Mouse (Mus musculus): ENCODE measurements around the gene Calhm1. TPM values are rescaled to one million over a fixed set of nuclear protein-coding genes. Genes with fewer than 3 reads are reported as not detected.

The Calhm1 gene
- polyA plus RNA-seq, 1 experiment = not detected

DNA sequence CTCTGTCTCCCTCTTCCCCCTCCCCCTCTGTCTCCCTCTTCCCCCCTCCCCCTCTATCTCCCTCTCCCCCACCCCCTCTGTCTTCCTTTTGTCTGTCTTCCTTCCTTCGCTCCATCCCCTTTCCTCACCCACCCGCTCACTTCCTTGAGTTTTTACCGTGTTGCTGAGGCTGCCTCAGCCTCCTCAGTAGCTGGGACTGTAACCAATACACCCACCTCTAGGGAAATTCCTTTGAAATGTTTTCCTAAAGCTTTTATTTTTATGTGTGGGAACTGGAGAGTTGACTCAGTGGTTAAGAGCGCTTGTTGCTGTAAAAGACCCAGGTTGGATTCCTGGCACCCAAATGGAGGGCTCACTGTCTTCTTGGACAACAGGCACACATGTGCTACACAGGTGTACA lies 17.6 kb upstream of the Calhm1 start:
- no peak for TF ChIP-seq CTCF (IDR thresholded peaks at IDR 0.05; ENCODE audit: borderline replicate concordance, control insufficient read depth, extremely low read depth, insufficient read depth, low read length, poor library complexity)
- TF ChIP-seq POLR2A (IDR thresholded peaks at IDR 0.05; ENCODE audit: control insufficient read depth, extremely low read depth, insufficient read depth, low read length, poor library complexity) = no peak
- no peaks in the 10 kb centered on the region for H3K27me3 ChIP-seq (ENCODE audit: control insufficient read depth, insufficient read depth, low read length)
- DNase-seq = no peak
- no peak overlapping the region for H3K4me3 ChIP-seq (ENCODE audit: control insufficient read depth, insufficient read depth, low read length)
- no peak overlapping the region for H3K27ac ChIP-seq (ENCODE audit: control insufficient read depth, insufficient read depth, low read length)
- H3K36me3 ChIP-seq (ENCODE audit: control insufficient read depth, insufficient read depth, low read length) = no peaks in the 10 kb centered on the region
- H3K4me1 ChIP-seq (replicated peaks; ENCODE audit: control insufficient read depth, insufficient read depth, low read length) = no peaks in the 10 kb centered on the region
- 81% methylated on average over 4 of the region's 4 CpGs for WGBS

DNA sequence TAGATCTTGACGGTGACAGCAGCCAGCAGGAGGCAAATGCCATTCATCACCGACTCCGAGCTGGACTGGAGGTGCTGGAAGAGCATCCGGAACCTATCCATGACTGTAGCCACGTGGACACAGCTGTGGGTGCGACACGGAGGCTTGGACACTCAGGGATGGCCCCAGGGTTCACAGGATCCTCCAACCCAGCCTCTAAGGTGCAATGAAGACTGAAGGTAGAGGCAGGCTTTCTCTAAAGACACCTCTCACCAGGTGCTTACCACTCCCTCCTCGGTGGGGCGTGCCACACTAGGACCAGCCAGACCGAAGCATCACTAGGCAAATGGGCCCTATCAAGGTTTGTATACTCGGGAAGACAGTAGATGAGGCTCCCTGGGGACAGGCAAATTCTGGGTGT lies 13.6 kb upstream of the Calhm1 start, which contains the start of gene Calhm3:
Calhm3 (minus strand) TSS at position 101 of the 400 bp plus-strand sequence.
- no peaks in the 10 kb centered on the region for H3K4me1 ChIP-seq (replicated peaks; ENCODE audit: control insufficient read depth, insufficient read depth, low read length)
- H3K27me3 ChIP-seq (ENCODE audit: control insufficient read depth, insufficient read depth, low read length) = no peaks in the 10 kb centered on the region

DNA sequence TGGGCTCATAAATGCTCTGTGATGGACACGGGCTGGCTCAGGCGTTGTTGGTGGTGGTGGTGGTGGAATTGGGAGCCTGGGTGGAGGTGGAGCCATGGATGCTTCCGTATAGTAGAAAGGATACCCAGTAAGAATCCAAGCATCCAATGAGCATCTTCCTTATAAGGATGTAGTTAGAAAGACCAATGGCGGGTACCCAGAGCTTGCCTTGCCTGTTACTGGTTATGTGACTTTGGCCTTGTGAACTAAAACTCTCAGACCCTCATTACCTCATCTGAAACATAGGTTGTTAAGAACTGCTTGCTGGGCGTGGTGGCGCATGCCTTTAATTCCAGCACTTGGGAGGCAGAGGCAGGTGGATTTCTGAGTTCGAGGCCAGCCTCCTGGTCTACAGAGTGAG lies 9.7 kb upstream of the Calhm1 start:
- WGBS = 94% methylated on average over 7 of the region's 7 CpGs
- no peak for DNase-seq
- H3K4me1 ChIP-seq (replicated peaks; ENCODE audit: control insufficient read depth, insufficient read depth, low read length) = no peaks in the 10 kb centered on the region
- no peak overlapping the region for H3K4me3 ChIP-seq (ENCODE audit: control insufficient read depth, insufficient read depth, low read length)
- TF ChIP-seq POLR2A (IDR thresholded peaks at IDR 0.05; ENCODE audit: control insufficient read depth, extremely low read depth, insufficient read depth, low read length, poor library complexity) = no peak
- H3K27ac ChIP-seq (ENCODE audit: control insufficient read depth, insufficient read depth, low read length) = no peak overlapping the region
- no peaks in the 10 kb centered on the region for H3K27me3 ChIP-seq (ENCODE audit: control insufficient read depth, insufficient read depth, low read length)
- no peaks in the 10 kb centered on the region for H3K36me3 ChIP-seq (ENCODE audit: control insufficient read depth, insufficient read depth, low read length)

More for the DNA sequence above, 13.6 kb upstream of the Calhm1 start, which contains the start of gene Calhm3:
- Histone ChIP-seq H3K4me3 (ENCODE audit: control insufficient read depth, insufficient read depth, low read length) (no peak within 1 kb of the TSS), H3K36me3 (ENCODE audit: control insufficient read depth, insufficient read depth, low read length) (no peaks in the 10 kb centered on the region), H3K27ac (ENCODE audit: control insufficient read depth, insufficient read depth, low read length) (no peak within 1 kb of the TSS)
- TF ChIP-seq POLR2A (IDR thresholded peaks at IDR 0.05; ENCODE audit: control insufficient read depth, extremely low read depth, insufficient read depth, low read length, poor library complexity) = no peak
- TF ChIP-seq CTCF (IDR thresholded peaks at IDR 0.05; ENCODE audit: borderline replicate concordance, control insufficient read depth, extremely low read depth, insufficient read depth, low read length, poor library complexity) = no peak
- WGBS = 86% methylated on average over 11 of the region's 11 CpGs
- no peak for DNase-seq

DNA sequence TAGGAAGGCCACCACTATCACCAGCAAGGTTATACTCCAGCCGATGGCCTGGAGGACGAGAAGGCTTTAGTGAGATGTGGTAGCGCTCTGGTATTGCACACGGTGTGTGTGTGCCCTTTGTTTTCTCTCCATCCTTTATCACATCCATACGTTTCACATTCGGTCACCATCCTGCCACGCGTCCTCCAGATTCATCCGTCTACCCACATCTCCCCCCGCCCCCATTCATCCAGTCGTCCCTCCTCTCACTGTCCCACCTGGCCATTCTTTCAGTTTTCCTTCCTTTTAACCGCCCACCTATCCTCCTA lies 8.0 kb upstream of the Calhm1 start:
- 82% methylated on average over 12 of the region's 12 CpGs for WGBS
- no peaks in the 10 kb centered on the region; the same call in 1 of the 2 replicates for H3K27me3 ChIP-seq (ENCODE audit: control insufficient read depth, insufficient read depth, low read length)
- H3K27ac ChIP-seq (ENCODE audit: control insufficient read depth, insufficient read depth, low read length) = no peak overlapping the region
- no peak for DNase-seq
- H3K4me3 ChIP-seq (ENCODE audit: control insufficient read depth, insufficient read depth, low read length) = no peak overlapping the region
- H3K4me1 ChIP-seq (replicated peaks; ENCODE audit: control insufficient read depth, insufficient read depth, low read length) = 0 out of 2 replicates have a peak, but pooled peaks cover 3% of the 10 kb centered on the region
- TF ChIP-seq POLR2A (IDR thresholded peaks at IDR 0.05; ENCODE audit: control insufficient read depth, extremely low read depth, insufficient read depth, low read length, poor library complexity) = no peak
- TF ChIP-seq CTCF (IDR thresholded peaks at IDR 0.05; ENCODE audit: borderline replicate concordance, control insufficient read depth, extremely low read depth, insufficient read depth, low read length, poor library complexity) = no peak
- no peaks in the 10 kb centered on the region for H3K36me3 ChIP-seq (ENCODE audit: control insufficient read depth, insufficient read depth, low read length)

DNA sequence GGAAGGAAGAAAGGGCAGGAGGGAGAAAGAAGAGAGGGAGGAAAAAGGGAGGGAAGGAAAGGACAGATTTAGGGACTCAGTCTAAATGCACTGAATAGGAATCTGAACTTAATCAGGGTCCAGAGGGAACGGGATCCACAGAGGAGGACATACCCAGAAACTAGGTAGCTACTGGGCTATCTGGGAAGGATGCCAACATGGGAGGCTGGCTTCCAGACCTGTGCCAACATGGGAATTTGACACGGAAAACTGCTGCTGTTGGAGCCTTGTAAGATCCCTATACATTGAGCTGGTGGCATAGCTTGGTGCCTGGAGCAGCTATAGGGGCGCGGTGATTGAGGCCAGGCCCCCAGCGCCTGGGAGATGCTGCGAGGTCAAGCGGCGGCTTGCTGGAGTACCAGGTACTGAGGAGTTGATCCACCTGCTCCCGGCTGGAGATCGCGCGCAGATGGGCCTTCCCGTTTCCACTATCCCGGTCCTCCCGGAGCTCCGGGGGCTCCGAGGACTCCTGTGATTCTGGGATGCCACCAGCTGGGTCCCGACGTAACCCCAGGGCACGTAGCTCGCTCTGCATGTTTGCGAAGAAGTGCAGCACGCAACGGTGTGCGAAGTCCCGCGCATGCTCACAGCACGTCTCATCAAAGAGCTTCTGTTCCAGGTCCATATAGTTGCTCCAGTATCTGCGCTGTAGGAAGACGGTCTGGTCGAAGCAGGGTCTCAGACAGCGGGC lies 7.4 kb upstream of the Calhm1 start:
- Histone ChIP-seq H3K27ac (ENCODE audit: control insufficient read depth, insufficient read depth, low read length) (no peak overlapping the region), H3K4me3 (ENCODE audit: control insufficient read depth, insufficient read depth, low read length) (no peak overlapping the region), H3K27me3 (ENCODE audit: control insufficient read depth, insufficient read depth, low read length) (no peaks in the 10 kb centered on the region; the same call in 1 of the 2 replicates), H3K36me3 (ENCODE audit: control insufficient read depth, insufficient read depth, low read length) (no peaks in the 10 kb centered on the region), H3K4me1 (replicated peaks; ENCODE audit: control insufficient read depth, insufficient read depth, low read length) (0 out of 2 replicates have a peak, but pooled peaks cover 3% of the 10 kb centered on the region)
- TF ChIP-seq CTCF (IDR thresholded peaks at IDR 0.05; ENCODE audit: borderline replicate concordance, control insufficient read depth, extremely low read depth, insufficient read depth, low read length, poor library complexity) (no peak), POLR2A (IDR thresholded peaks at IDR 0.05; ENCODE audit: control insufficient read depth, extremely low read depth, insufficient read depth, low read length, poor library complexity) (no peak)
- WGBS = 36% methylated on average over 32 of the region's 32 CpGs
- DNase-seq = no peak

DNA sequence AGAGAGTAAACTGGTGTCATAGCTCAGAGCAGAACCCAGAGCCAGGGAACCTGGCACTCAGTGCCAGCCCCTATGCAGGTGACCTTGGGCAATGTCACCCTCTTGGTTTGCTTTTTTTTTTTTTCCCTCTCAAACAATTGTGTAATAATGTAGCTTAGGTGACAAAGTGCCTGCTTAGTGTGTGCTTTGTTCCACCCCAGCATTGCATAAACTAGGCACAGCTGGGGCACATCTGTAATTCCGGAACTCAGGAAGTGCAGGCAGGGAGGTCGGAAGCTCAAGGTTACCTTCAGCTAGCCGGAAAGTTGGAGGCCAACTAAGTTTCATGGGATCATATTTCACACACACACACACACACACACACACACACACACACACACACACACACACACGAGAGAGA lies 5.8 kb upstream of the Calhm1 start:
- DNase-seq = no peak
- H3K27ac ChIP-seq (ENCODE audit: control insufficient read depth, insufficient read depth, low read length) = no peak overlapping the region
- WGBS = 86% methylated on average over 4 of the region's 4 CpGs
- no peaks in the 10 kb centered on the region for H3K36me3 ChIP-seq (ENCODE audit: control insufficient read depth, insufficient read depth, low read length)
- H3K4me1 ChIP-seq (replicated peaks; ENCODE audit: control insufficient read depth, insufficient read depth, low read length) = 0 out of 2 replicates have a peak, but pooled peaks cover 3% of the 10 kb centered on the region
- no peaks in the 10 kb centered on the region; the same call in 1 of the 2 replicates for H3K27me3 ChIP-seq (ENCODE audit: control insufficient read depth, insufficient read depth, low read length)
- TF ChIP-seq CTCF (IDR thresholded peaks at IDR 0.05; ENCODE audit: borderline replicate concordance, control insufficient read depth, extremely low read depth, insufficient read depth, low read length, poor library complexity) (no peak), POLR2A (IDR thresholded peaks at IDR 0.05; ENCODE audit: control insufficient read depth, extremely low read depth, insufficient read depth, low read length, poor library complexity) (no peak)
- no peak overlapping the region for H3K4me3 ChIP-seq (ENCODE audit: control insufficient read depth, insufficient read depth, low read length)
